Mouse (Mus musculus) left cerebral cortex, postnatal 36 days (tissue): Measurements from ENCODE around the gene Trim72. TPM values are rescaled to one million over a fixed set of nuclear protein-coding genes. Genes with fewer than 3 reads are reported as not detected.
A peak's percentile ranks its signal among the peaks of the same experiment; 100 is the strongest.

Experiments used
- DNase-seq, 2 experiments: peaks; one replicate each; pipeline ENCODE4 v3.0.0; 2021 to 2022; ENCODE audit warnings: low spot score in 2 of 2, mixed read lengths in 1 of 2
- intact Hi-C: fragments of 180-260 bp; cut with DNase I; formaldehyde crosslinking; loops from one replicate; pipeline ENCODE4 v1.15.1; 2025
- total RNA-seq, 2 experiments: library from RNA; stranded (reverse); gene quantifications; 2 replicates each; pipeline ENCODE4 v1.2.3; 2021

The Trim72 gene
- under 1 TPM; 0.96 to 0.97 TPM for total RNA-seq

DNA sequence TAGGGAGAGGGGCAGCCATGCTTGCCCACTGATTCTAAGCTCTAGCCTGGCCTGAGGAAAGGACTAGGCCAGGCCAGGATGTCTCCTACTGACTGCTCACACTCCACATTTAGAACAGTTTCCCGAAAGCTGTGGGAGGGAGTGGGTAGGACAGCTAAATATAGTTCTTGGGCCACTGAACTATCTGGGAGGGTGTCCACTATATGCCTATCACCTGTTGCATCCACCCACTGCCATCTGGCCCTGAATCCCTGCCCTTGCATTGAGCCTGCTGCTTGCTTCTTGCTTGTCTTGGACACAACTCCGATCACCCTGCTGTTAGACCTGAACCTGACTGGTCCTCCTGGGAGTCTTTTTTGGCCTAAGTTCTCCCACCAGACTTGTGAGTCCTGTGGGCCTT lies at the start of gene Trim72:
TSS of gene Trim72 (plus strand) at position 262 of the 400 bp plus-strand sequence.
- intact Hi-C loops: no loop called here
- peak; percentile 31 to 34 for DNase-seq

DNA sequence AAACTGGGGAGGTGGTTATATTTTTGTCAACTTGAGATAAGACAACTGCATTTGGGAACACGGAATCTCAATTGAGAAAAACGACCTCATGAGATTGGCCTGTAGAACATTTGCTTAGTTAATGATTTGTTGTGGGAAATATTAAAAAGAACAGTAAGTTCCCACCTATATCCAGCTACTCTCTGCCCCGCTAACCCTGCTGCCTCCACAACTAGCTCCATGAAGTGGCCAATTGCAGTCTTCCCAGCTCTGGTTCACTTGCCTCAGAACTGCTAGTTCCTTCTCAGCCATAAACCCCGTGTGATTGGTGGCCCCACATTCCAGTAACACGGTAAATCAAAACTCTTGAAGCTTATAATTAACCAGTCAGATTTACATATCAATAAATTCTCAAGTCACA lies 44.4 kb upstream of the Trim72 start:
- intact Hi-C loops: no loop called here
- DNase-seq: no peak

DNA sequence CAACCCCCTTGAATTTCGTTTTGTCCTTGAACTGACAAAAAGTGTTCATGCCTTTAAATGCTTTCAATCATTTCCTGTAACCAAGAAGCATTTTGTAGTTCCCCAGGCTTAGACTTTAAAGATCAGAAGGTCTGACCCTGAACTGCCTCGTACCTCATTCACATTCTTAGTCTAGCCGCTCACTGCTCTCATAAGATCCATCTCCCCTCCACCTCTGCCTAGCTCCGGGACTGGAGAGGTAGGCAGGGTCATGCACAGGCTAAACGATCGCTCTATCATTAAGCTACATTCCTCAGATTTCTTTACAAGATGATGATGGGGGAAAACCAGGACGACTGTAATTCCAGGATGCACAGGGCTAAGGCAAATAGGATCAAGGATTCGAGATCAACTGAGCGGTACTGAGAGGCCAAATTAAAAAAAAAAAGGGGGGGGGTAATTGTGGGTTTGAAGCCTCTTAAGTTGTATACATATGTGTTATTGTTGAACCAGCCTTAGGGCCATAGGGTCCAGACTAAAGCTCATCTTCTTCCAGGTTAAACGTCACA lies 37.3 kb upstream of the Trim72 start:
- intact Hi-C loops: no loop called here

DNA sequence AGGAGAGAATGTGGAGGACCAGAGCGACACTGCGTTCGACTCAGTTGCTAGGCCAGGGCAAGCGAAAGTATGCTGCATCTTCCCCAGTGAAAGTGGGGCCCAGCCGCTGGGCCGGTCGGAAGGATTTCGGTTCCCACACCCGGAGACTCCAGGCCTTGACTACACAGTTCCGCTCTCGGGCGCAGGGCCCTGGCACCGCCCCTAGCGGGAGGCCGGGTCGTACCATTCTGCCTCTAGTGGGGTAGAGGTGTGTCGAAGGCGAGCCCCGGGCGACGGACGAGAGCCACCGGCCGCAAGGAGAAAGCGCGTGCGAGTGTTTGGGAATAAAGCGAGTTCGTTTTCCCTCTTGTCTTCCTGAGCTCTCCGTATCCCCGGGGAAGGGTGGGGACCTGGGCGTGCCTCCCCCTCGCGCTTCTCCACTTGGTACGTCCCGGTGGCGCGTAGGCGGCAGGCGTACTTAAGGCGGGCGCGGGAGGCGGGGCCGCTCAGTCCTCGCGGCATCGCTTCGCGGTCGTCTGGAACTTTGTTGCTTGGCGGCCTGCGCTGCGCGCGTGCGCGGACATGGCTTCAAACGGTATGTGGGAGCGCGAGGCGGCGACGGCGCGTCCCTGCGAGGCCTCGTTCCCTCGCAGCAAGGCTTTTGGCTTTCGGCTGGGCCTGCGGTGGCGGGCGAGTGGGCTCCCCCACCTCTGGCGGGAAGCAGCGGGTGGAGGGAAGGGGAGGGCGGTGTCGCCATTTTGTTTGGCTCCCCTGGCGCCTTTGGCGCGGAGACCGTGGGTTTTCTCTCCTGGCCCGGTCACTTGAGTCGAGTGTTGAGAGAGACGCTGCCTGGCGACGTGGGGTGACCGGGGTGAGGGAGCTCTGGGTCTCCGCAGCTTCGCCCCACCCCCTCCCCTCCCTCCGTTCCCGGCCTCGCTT lies 36.5 kb upstream of the Trim72 start, which contains the start of gene Fus:
TSS of gene Fus (plus strand) at position 454 of the 918 bp plus-strand sequence.
- intact Hi-C loops: loop anchor here (1.0 kb wide), 1 partner anchor 32 kb away; no protein-coding TSS in a partner anchor
- peak; percentile 95 for DNase-seq

More for the DNA sequence above, 37.3 kb upstream of the Trim72 start:
- no peak for DNase-seq

DNA sequence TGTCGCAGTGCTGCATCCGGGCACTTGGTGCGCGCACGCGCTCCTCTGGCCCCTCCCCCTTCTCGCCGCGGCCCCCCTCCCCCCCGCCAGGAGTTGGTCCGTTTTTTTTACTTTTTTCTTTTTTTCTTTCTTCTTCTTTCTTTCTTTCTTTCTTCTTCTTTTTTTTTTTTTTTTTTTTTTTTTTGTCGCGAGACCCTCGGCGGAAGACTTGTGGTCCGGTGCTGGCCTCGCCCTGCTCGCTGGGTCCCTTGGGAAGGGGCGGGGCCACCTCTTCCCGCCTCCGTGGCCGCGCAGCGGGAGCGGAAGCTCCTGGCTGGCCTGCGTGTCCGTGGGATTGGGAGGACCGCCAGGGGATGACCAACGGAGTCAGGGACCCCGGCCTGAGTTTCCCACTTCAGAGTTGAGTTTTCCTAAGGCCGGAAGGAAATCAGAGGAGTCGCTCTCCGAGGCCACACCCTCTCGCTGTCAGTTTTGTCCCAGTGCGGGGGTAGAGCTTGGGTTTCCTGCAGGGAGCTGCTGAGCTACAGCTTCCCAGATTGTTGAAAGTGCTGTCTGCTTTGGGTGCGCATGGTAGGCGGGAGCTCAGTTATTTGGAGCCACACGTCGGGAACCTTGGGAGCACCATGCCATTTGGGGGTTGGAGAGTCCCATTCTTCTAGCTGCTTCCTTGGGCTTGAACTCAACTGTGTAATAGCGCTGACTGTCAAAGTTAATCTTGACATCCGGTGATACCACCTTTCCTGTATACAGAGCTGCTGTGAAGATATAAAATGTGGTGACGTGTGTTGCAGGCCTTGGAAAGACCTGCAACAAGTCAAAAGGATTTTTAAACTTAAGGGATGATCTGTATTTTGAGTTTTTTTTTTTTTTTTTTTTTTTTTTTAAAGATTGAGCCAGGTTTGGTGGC lies 35.6 kb upstream of the Trim72 start:
- peak; percentile 66 to 75 for DNase-seq
- intact Hi-C loops: loop anchor here (1.0 kb wide), 1 partner anchor 33 kb away; no protein-coding TSS in a partner anchor

DNA sequence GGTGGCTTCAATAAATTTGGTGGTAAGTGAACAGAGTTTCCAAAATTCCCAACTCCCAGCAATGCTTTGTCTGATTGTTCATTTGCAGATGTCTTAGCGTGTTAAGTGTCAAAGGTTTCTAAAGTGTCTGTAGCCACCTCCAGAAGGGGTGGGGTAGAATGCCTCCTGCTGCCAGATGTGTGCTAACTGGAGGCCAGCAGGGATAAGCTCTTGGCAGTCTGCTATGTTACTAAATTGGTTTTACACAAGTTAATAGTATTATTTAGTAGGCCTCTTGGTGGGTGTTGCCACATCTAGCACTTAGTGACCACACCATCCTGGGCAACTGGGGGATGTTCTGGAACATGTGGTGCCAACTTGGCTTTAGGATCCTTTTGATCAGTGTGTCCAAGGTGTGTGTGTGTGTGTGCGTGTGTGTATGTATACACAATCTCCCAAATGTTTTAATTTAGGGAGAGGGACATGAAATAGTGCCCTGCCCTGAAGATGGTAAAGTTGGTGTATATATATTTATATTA lies 29.3 kb upstream of the Trim72 start:
- no peak for DNase-seq
- intact Hi-C loops: no loop called here

DNA sequence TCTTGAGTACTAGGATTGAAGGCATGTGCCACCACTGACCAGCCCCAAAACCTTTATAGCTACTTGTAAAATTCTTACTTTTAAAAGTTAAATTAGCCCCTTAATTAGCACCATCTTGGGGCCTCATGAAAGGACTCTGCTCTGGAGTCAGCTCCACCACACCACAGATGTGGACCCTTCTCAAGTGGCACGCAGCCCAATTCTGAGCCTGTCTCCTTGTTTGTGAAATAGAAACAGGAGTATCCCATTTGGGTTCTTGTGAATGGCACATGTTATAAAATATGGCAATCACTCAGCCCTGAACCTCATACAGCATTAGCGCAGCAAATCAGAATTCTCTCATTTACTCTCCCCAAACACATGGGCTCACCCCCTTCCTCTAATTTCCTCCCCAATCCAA lies 24.9 kb upstream of the Trim72 start:
- DNase-seq: no peak
- intact Hi-C loops: no loop called here

DNA sequence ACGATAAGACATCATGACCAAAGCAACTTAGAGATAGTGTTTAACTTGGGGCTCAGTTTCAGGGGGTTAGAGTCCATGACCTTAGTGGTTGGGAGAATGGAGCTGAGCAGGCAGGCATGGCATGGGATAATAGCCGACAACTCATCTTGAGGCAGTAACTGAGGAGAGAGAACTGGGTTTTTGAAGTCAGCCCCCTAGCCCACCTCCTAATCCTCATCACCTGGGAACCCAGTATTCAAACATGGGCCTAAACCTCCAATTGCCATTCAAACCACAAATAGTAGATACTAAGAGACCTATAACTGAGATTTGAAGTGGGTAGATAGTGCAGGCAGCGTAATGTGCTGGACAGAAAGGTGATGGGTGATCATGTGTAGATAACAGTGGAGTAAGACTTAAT lies 23.1 kb upstream of the Trim72 start:
- DNase-seq: no peak
- intact Hi-C loops: no loop called here

DNA sequence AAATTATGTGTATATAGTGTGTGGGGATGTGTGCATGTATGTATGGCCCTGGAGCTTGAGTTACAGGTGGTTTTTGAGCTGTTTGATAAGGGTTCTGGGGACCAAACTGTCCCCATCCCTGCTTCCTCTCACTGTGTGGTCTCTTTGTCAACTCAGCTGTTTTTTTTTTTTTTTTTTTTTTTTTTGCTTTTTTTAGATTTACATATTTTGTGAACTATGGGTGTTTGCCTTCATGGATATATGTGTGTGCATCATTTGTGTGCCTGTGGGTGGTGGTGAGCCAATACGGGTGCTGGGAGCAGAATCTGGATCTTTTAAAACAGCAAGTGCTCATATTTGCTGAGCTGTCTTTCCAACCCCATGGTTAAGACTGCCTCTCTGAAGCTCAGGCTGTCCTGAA lies 14.8 kb upstream of the Trim72 start:
- intact Hi-C loops: loop anchor here (5.0 kb wide), 1 partner anchor 218 kb away; the partner anchor contains the start of gene Cox6a2
- no peak for DNase-seq

DNA sequence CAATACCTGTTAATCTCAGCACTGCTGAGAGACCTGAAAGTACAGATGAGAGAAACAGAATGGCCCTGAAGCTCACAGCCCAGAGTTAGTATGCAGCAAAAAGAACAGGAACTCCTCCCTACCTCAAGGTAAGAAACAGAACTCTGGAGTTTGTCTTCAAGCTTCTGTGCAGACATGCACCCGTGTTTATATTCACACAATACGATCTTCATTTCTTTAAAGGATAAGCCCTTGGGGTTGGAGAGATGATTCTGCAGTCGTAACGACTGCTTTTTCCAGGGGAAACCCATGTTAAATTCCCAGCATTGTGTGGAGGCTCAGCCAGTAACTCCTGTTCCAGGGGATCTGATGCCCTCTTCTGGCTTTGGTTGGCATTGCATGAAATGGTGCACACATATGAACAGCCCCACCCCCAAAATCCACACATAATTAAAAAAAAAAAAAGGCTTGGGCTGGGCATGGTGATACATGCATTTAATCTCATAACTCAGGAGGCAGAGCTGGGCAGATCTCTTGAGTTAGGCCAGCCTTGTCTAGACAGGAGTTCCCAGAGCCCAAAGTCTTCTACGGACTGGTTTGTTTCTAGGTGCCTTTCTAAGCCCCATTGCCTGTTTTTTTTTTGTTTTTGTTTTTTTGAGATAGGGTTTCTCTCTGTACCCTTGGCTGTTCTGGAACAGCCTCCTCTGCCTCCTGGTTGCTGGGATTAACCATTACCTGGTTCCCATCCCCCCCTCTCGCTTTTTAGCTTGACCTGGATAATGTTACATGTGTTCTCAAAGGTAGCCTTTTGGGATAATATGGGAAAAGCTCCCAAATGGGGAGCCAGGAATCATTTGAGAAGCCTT lies 11.9 kb upstream of the Trim72 start:
- intact Hi-C loops: no loop called here

DNA sequence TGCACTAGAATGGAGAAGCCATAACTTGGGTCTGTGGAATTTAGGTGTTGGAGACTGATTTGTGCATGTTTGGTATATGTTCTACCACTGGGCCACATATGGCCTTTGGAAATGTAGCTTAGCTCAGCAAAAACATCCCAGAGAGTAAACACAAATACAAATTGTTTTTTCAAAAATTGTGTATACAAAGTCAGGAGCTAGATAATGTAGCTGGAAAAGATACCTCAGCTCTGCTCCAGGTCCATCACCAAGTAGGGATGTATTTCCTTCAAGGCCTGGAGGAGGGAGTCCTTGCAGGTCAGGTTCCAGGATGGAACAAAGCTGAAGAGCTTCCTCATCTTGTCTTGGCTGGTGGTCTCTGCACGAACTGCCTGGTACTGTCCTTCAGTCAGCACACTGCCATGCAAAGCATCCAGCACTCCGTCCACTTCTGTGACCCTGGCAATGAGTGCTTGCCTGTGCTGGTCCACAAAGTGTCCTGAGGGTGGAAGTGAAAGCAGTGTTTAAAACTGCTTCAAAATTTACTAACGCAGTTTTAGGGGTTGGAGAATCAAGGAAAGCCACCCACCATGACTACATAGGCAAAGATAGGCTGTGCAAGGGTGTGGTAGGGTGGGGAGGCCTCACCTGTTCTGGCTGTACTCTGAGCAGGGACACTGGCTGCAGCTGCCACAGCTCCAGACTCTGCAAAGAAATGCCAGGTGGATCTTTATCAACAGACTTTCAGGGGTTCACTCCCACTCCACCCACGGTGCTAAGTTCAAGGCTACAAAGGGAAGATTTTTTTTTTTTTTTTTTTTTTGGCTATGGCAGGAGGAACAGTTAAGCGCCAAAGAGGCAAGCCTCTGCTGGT lies 11.0 kb upstream of the Trim72 start:
- intact Hi-C loops: no loop called here
- DNase-seq: no peak

More for the DNA sequence above, 11.9 kb upstream of the Trim72 start:
- DNase-seq: peak; percentile 56 to 65

DNA sequence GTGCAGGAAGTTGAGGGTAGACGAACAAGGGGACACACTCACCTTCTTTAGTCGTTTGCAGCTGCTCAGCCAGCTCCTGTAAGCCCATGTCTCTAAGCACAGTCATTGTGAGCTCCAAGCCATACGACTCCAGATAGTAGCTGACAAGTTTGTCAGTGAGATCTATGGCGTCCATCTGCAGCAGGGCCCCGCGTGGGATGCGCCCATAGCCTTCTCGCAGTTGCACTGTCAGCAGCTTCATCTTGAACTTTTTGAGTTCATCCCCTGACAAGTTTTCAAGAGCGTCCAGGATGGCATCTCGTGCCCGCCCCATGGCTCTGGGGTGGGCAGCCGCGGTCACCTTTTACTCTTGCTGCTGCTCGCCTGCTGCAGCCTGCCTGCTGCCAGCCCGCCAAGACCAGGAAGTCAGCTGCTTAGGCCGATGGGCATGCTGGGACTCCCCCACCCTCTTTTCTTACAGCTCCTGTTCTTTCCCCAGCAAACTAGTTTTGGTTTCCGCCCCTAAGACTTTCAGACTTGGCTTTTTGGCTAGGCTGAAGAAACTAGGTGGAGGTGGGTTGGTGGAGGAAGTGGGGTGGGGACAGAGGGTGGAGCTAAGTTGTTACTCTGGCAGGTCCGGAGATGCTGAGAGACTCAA lies 10.3 kb upstream of the Trim72 start, which contains the start of gene Pycard:
TSS of gene Pycard (minus strand) at position 527 of the 637 bp plus-strand sequence.
- peak; percentile 25 to 28 for DNase-seq
- intact Hi-C loops: no loop called here

DNA sequence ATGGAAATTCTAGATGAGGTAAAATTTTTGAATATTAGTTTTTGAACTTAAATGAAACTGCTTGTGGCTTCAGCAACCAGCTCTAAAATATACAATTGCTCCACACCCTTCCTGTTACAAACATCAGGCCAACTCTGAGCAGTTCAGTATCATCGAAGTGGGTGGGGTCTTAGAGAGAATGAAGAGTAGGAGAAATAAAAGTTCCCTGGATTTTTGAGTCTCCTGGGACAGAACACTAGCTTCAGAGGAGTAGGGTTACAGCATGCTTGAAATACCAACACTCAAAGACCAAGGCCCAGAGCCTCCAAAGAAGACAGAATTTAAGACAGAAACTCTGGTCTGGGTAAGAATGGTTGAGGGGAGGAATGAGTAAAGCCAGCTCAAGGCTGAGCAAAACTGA lies 4.3 kb upstream of the Trim72 start:
- intact Hi-C loops: no loop called here

DNA sequence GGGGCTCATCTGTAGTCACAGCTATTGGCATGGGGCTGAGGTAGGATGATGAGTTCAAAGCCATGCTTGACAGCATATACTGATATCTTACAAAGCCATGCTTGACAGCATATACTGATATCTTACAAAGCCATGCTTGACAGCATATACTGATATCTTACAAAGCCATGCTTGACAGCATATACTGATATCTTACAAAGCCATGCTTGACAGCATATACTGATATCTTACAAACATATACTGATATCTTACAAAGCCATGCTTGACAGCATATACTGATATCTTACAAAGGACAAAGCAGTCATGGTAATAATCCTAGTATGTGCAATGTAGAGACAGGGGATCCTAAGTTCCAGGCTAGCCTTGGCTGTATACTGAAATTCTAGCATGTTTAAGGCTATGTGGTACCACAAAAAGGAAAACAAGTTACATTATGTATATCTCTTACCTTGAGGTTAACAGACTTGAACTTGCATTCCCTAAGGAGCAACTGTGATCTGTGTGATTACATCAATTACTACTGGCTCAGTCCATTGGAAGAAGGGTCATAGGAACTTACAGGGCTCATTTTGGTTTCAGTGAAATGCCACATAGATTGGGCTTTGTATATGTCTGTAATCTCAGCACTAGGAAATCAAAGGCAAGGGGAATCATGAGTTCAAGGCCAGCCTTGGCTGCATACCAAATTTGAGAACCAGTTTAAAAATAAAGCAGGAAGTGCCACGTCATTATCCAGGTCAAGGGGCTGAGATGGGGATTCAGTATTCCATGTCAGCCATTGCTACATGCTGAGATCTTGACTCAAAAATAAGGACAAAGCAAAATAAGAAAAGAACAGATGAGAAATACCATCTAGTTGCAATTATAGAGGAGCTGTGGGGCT lies 3.4 kb upstream of the Trim72 start:
- DNase-seq: no peak
- intact Hi-C loops: no loop called here

More for the DNA sequence above, 4.3 kb upstream of the Trim72 start:
- DNase-seq: no peak

DNA sequence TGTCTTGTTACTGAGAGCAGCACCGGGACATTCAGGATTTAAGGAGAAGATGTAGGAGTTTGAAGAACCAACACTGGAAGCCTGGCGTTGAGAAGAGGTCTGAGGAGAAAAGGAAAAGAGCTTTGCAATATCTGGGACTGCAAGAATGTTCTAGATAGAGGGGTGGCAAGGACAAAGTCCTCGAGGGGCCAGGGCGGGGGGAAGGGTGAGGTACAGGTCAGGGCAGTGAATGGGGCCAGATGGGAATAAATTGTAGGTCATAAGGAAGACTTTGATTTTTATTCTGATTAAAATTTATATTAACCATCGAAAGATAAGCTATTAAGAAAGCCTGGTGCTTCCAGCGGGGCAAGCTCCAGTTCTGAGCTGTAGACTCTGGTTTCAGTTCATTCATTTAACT lies 651 bp upstream of the Trim72 start:
- intact Hi-C loops: no loop called here

DNA sequence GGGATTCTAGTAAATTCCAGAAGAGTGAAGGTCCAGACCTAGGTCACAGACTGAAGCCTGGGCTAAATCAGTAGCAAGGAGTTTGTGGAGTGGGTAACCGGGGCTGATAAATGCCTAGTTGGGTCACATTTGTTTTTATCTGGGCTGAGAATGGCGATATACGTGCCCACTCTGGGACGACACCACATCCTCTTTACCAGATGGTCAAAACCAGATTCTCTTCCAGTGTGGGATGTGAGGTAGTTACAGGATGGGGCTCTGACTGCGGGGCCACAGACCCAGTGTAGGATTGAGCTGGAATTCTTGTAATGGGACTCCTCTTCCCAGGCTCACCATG lies 369 bp downstream of the Trim72 start:
- intact Hi-C loops: no loop called here
- DNase-seq: no peak

More for the DNA sequence above, 651 bp upstream of the Trim72 start:
- no peak for DNase-seq
